Mouse (Mus musculus): ENCODE measurements around the gene Ces3b. TPM values are rescaled to one million over a fixed set of nuclear protein-coding genes. Genes with fewer than 3 reads are reported as not detected.

Gene Ces3b
- total and polyA plus RNA-seq, 3 experiments, result 2.0 TPM; not detected in 2

Other genes with a start within 250 kb of the Ces3b start
- gene Ces2c, start 236.7 kb upstream of the Ces3b start, total RNA-seq (2021), result not detected
- 0.04 TPM in 1 of 2 replicates, not detected in the other for gene Ces2c, start 236.7 kb upstream of the Ces3b start, polyA plus RNA-seq (2012; rRNA removed)
- 1 to 10 TPM; 2.6 to 3.7 TPM for gene Ces2e, start 157.5 kb upstream of the Ces3b start, total RNA-seq (2021)
- 2.2 and 2.5 TPM in 2 replicates for gene Ces2e, start 157.5 kb upstream of the Ces3b start, polyA plus RNA-seq (2012; rRNA removed)
- gene Ces2f, start 136.4 kb upstream of the Ces3b start, total RNA-seq (2021), result not detected
- not detected in 2 replicates for gene Ces2f, start 136.4 kb upstream of the Ces3b start, polyA plus RNA-seq (2012; rRNA removed)
- gene Ces2g, start 122.0 kb upstream of the Ces3b start, total RNA-seq (2021), result 1 to 10 TPM; 2.5 to 3.0 TPM
- gene Ces2g, start 122.0 kb upstream of the Ces3b start, polyA plus RNA-seq (2012; rRNA removed), result 0.73 and 0.75 TPM in 2 replicates
- under 1 TPM in 1 of 2 experiments, not detected in 1; 0.12 TPM for gene Ces2h, start 82.9 kb upstream of the Ces3b start, total RNA-seq (2021)
- gene Ces2h, start 82.9 kb upstream of the Ces3b start, polyA plus RNA-seq (2012; rRNA removed), result not detected in 2 replicates
- 1 to 10 TPM in 1 of 2 experiments, under 1 TPM in 1; 0.59 to 3.4 TPM for gene Ces3a, start 35.2 kb upstream of the Ces3b start, total RNA-seq (2021)
- 0.63 TPM in 1 of 2 replicates, not detected in the other for gene Ces3a, start 35.2 kb upstream of the Ces3b start, polyA plus RNA-seq (2012; rRNA removed)
- gene Ces4a, start 48.0 kb downstream of the Ces3b start, total RNA-seq (2021), result under 1 TPM in 1 of 2 experiments, not detected in 1; 0.12 TPM
- 0.11 and 0.18 TPM in 2 replicates for gene Ces4a, start 48.0 kb downstream of the Ces3b start, polyA plus RNA-seq (2012; rRNA removed)
- gene Cbfb, start 86.9 kb downstream of the Ces3b start, total RNA-seq (2021), result 10 to 100 TPM; 68.2 to 80.0 TPM
- 9.3 and 14.3 TPM in 2 replicates for gene Cbfb, start 86.9 kb downstream of the Ces3b start, polyA plus RNA-seq (2012; rRNA removed)
- gene D230025D16Rik, start 141.4 kb downstream of the Ces3b start, total RNA-seq (2021), result 10 to 100 TPM; 20.9 to 30.6 TPM
- 19.3 and 21.5 TPM in 2 replicates for gene D230025D16Rik, start 141.4 kb downstream of the Ces3b start, polyA plus RNA-seq (2012; rRNA removed)
- gene B3gnt9, start 171.4 kb downstream of the Ces3b start, total RNA-seq (2021), result 1 to 10 TPM; 3.1 to 5.0 TPM
- gene B3gnt9, start 171.4 kb downstream of the Ces3b start, polyA plus RNA-seq (2012; rRNA removed), result 15.2 and 28.9 TPM in 2 replicates
- gene Tradd, start 180.9 kb downstream of the Ces3b start, total RNA-seq (2021), result 10 to 100 TPM; 11.7 to 12.4 TPM
- gene Tradd, start 180.9 kb downstream of the Ces3b start, polyA plus RNA-seq (2012; rRNA removed), result 26.3 and 26.5 TPM in 2 replicates
- 1 to 10 TPM; 3.3 to 4.0 TPM for gene Fbxl8, start 180.9 kb downstream of the Ces3b start, total RNA-seq (2021)
- gene Fbxl8, start 180.9 kb downstream of the Ces3b start, polyA plus RNA-seq (2012; rRNA removed), result 10.4 and 11.5 TPM in 2 replicates
- 1 to 10 TPM; 2.3 TPM for gene Hsf4, start 186.0 kb downstream of the Ces3b start, total RNA-seq (2021)
- gene Hsf4, start 186.0 kb downstream of the Ces3b start, polyA plus RNA-seq (2012; rRNA removed), result 1.8 and 2.3 TPM in 2 replicates
- 10 to 100 TPM in 1 of 2 experiments, 1 to 10 TPM in 1; 6.2 to 10.3 TPM for gene Nol3, start 192.4 kb downstream of the Ces3b start, total RNA-seq (2021)
- 4.4 and 5.3 TPM in 2 replicates for gene Nol3, start 192.4 kb downstream of the Ces3b start, polyA plus RNA-seq (2012; rRNA removed)
- 1 to 10 TPM; 1.8 to 3.4 TPM for gene 4931428F04Rik, start 206.1 kb downstream of the Ces3b start, total RNA-seq (2021)
- gene 4931428F04Rik, start 206.1 kb downstream of the Ces3b start, polyA plus RNA-seq (2012; rRNA removed), result 3.4 and 4.1 TPM in 2 replicates
- 10 to 100 TPM; 13.3 to 28.4 TPM for gene Exoc3l, start 212.3 kb downstream of the Ces3b start, total RNA-seq (2021)
- 34.8 and 55.8 TPM in 2 replicates for gene Exoc3l, start 212.3 kb downstream of the Ces3b start, polyA plus RNA-seq (2012; rRNA removed)
- 10 to 100 TPM; 35.9 to 47.0 TPM for gene E2f4, start 213.9 kb downstream of the Ces3b start, total RNA-seq (2021)
- 94.8 and 108 TPM in 2 replicates for gene E2f4, start 213.9 kb downstream of the Ces3b start, polyA plus RNA-seq (2012; rRNA removed)
- gene Elmo3, start 221.8 kb downstream of the Ces3b start, total RNA-seq (2021), result 1 to 10 TPM; 5.3 to 6.5 TPM
- gene Elmo3, start 221.8 kb downstream of the Ces3b start, polyA plus RNA-seq (2012; rRNA removed), result 14.2 and 15.4 TPM in 2 replicates
- gene Lrrc29, start 242.5 kb downstream of the Ces3b start, total RNA-seq (2021), result 1 to 10 TPM; 4.3 to 4.4 TPM
- 8.8 and 11.1 TPM in 2 replicates for gene Lrrc29, start 242.5 kb downstream of the Ces3b start, polyA plus RNA-seq (2012; rRNA removed)
- 10 to 100 TPM; 53.7 to 71.4 TPM for gene Tmem208, start 242.6 kb downstream of the Ces3b start, total RNA-seq (2021)
- gene Tmem208, start 242.6 kb downstream of the Ces3b start, polyA plus RNA-seq (2012; rRNA removed), result 82.8 and 84.1 TPM in 2 replicates